Mouse (Mus musculus): ENCODE results near the gene Armc5. TPM values are rescaled to one million over a fixed set of nuclear protein-coding genes. Genes with fewer than 3 reads are reported as not detected.

Armc5 gene
- total RNA-seq, 1 experiment = 11.4 TPM

DNA sequence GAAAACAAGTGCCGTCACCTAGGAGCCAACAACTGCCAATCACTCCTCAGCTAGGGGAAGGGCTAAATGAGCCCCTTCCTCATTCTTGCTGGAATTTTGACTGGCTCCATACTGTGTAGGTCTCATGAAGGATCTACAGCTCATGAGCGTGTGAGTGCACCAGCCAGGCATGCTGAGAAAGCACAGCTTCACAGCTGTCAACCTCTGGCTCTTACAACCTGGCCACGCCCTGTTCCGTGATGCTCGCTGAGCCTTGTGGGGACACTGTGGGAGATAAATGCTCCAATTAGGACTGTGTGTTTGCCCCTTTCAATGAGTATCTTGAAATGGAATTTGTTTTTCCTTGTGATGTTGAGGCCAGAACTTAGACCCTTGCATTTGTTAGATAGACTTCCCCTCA is 12.9 kb downstream of the Armc5 start:
- in situ Hi-C loops (cut with MboI; ENCODE audit: low sequenced_read_pairs in 2 of 2, unreplicated experiment in 2 of 2) = no loop called here
- H3K9me3 ChIP-seq (ENCODE audit: control insufficient read depth, insufficient read depth, low read depth, low read length) = no peaks in the 10 kb centered on the region
- peaks cover 2 to 11% of the 10 kb centered on the region in 2 experiments; a peak in 2 of 4 replicates for H3K4me1 ChIP-seq (ENCODE audit: control insufficient read depth in 2 of 2, insufficient read depth in 2 of 2, low read length in 2 of 2, poor library complexity in 1 of 2)
- H3K27ac ChIP-seq (ENCODE audit: insufficient read depth, low read depth, low read length, poor library complexity, severe bottlenecking) = no peak overlapping the region
- TF ChIP-seq HCFC1 (IDR thresholded peaks at IDR 0.05; ENCODE audit: borderline replicate concordance, insufficient read depth, low read length) (no peak), CHD2 (IDR thresholded peaks at IDR 0.05; ENCODE audit: low read depth, low read length) (no peak), ZNF384 (IDR thresholded peaks at IDR 0.05; ENCODE audit: low read depth, low read length) (no peak), MAFK (IDR thresholded peaks at IDR 0.05; ENCODE audit: insufficient read depth, low read depth, low read length) (no peak), ZC3H11A (IDR thresholded peaks at IDR 0.05; ENCODE audit: borderline replicate concordance, low read depth, low read length) (no peak)
- DNase-seq (ENCODE audit: low read depth, low spot score) = no peak
- no peak overlapping the region for H3K9ac ChIP-seq (ENCODE audit: insufficient read depth, low read depth, low read length, poor library complexity, severe bottlenecking)
- H3K4me3 ChIP-seq (ENCODE audit: insufficient read depth in 1 of 2, low read depth in 1 of 2, low read length in 2 of 2, poor library complexity in 1 of 2, severe bottlenecking in 1 of 2) = no peak overlapping the region
- H3K36me3 ChIP-seq (ENCODE audit: control insufficient read depth, insufficient read depth, low read length, poor library complexity, severe bottlenecking) = 0 out of 2 replicates have a peak, but pooled peaks cover 2% of the 10 kb centered on the region

DNA sequence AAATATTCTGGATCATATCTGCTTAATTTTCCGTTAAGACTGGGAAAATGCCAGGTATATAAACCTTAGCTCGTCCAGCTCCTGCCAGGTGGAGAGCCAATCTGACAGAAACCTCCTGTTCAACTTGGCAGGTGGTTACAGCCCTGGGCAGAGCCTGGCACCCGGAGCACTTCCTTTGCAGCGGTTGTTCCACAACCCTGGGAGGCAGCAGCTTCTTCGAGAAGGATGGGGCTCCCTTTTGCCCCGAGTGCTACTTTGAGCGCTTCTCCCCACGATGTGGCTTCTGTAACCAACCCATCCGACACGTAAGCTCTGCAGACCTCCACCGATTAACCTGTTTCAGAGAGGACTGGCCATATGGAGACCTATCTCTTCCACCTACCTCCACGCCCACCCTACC is 14.8 kb downstream of the Armc5 start:
- Histone ChIP-seq H3K9me3 (ENCODE audit: control insufficient read depth, insufficient read depth, low read depth, low read length) (no peaks in the 10 kb centered on the region), H3K27ac (ENCODE audit: insufficient read depth, low read depth, low read length, poor library complexity, severe bottlenecking) (no peak overlapping the region), H3K9ac (ENCODE audit: insufficient read depth, low read depth, low read length, poor library complexity, severe bottlenecking) (no peak overlapping the region), H3K4me1 (ENCODE audit: control insufficient read depth in 2 of 2, insufficient read depth in 2 of 2, low read length in 2 of 2, poor library complexity in 1 of 2) (peaks cover 0 to 11% of the 10 kb centered on the region in 2 experiments; a peak in 1 of 4 replicates), H3K36me3 (ENCODE audit: control insufficient read depth, insufficient read depth, low read length, poor library complexity, severe bottlenecking) (0 out of 2 replicates have a peak, but pooled peaks cover 2% of the 10 kb centered on the region), H3K4me3 (ENCODE audit: insufficient read depth in 1 of 2, low read depth in 1 of 2, low read length in 2 of 2, poor library complexity in 1 of 2, severe bottlenecking in 1 of 2) (no peak overlapping the region)
- in situ Hi-C loops (cut with MboI; ENCODE audit: low sequenced_read_pairs in 2 of 2, unreplicated experiment in 2 of 2) = no loop called here
- TF ChIP-seq ZC3H11A (IDR thresholded peaks at IDR 0.05; ENCODE audit: borderline replicate concordance, low read depth, low read length) = no peak
- TF ChIP-seq HCFC1 (IDR thresholded peaks at IDR 0.05; ENCODE audit: borderline replicate concordance, insufficient read depth, low read length) = no peak
- TF ChIP-seq ZNF384 (IDR thresholded peaks at IDR 0.05; ENCODE audit: low read depth, low read length) = no peak
- DNase-seq (ENCODE audit: low read depth, low spot score) = no peak

DNA sequence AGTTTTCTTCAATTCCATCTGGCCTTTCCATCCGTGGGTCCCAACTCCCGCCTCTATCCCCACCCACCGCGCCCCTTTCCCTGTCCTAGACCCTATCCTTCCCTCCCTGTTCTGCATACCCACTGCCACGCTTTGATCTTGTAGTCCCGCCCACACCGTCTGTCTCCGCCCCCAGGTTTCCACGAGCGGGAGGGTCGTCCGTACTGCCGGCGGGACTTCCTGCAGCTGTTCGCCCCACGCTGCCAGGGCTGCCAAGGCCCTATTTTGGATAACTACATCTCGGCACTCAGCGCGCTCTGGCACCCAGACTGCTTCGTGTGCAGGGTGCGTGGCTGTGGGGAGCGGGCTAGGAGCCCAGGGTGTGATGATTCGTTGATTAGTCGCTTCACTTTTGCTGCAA is 15.5 kb downstream of the Armc5 start:
- in situ Hi-C loops (cut with MboI; ENCODE audit: low sequenced_read_pairs in 2 of 2, unreplicated experiment in 2 of 2) = no loop called here
- Histone ChIP-seq H3K4me1 (ENCODE audit: control insufficient read depth in 2 of 2, insufficient read depth in 2 of 2, low read length in 2 of 2, poor library complexity in 1 of 2) (peaks cover 0 to 11% of the 10 kb centered on the region in 2 experiments; a peak in 1 of 4 replicates), H3K4me3 (ENCODE audit: insufficient read depth in 1 of 2, low read depth in 1 of 2, low read length in 2 of 2, poor library complexity in 1 of 2, severe bottlenecking in 1 of 2) (peak overlapping the region; percentile 41 to 69), H3K36me3 (ENCODE audit: control insufficient read depth, insufficient read depth, low read length, poor library complexity, severe bottlenecking) (0 out of 2 replicates have a peak, but pooled peaks cover 2% of the 10 kb centered on the region), H3K9me3 (ENCODE audit: control insufficient read depth, insufficient read depth, low read depth, low read length) (no peaks in the 10 kb centered on the region), H3K9ac (ENCODE audit: insufficient read depth, low read depth, low read length, poor library complexity, severe bottlenecking) (peak overlapping the region; percentile 48), H3K27ac (ENCODE audit: insufficient read depth, low read depth, low read length, poor library complexity, severe bottlenecking) (no peak overlapping the region)
- peak; percentile 44 for DNase-seq (ENCODE audit: low read depth, low spot score)
- TF ChIP-seq MAFK (IDR thresholded peaks at IDR 0.05; ENCODE audit: insufficient read depth, low read depth, low read length) = no peak
- no peak for TF ChIP-seq HCFC1 (IDR thresholded peaks at IDR 0.05; ENCODE audit: borderline replicate concordance, insufficient read depth, low read length)
- no peak for TF ChIP-seq CHD2 (IDR thresholded peaks at IDR 0.05; ENCODE audit: low read depth, low read length)
- TF ChIP-seq ZC3H11A (IDR thresholded peaks at IDR 0.05; ENCODE audit: borderline replicate concordance, low read depth, low read length) = no peak
- TF ChIP-seq ZNF384 (IDR thresholded peaks at IDR 0.05; ENCODE audit: low read depth, low read length) = no peak

DNA sequence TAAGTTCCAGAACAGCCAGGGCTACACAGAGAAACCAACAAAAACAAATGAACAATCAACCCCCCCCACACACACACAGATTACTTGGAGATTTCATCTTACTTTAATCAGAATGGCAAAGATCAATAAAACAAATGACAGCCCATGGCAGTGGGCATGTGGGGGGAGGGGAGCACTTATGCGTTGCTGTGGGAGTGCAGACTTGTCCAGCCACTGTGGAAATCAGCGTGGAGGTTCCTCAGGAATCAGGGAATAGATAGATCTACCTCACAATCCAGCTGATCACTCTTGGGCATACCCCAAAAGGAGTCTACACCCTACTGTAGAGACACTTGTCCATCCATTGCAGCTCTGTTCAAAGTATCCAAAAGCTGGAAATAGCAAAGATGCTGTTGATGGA is 17.8 kb downstream of the Armc5 start:
- in situ Hi-C loops (cut with MboI; ENCODE audit: low sequenced_read_pairs in 2 of 2, unreplicated experiment in 2 of 2) = no loop called here
- Histone ChIP-seq H3K4me3 (ENCODE audit: insufficient read depth in 1 of 2, low read depth in 1 of 2, low read length in 2 of 2, poor library complexity in 1 of 2, severe bottlenecking in 1 of 2) (no peak overlapping the region), H3K27ac (ENCODE audit: insufficient read depth, low read depth, low read length, poor library complexity, severe bottlenecking) (no peak overlapping the region), H3K9ac (ENCODE audit: insufficient read depth, low read depth, low read length, poor library complexity, severe bottlenecking) (no peak overlapping the region), H3K9me3 (ENCODE audit: control insufficient read depth, insufficient read depth, low read depth, low read length) (no peaks in the 10 kb centered on the region), H3K4me1 (ENCODE audit: control insufficient read depth in 2 of 2, insufficient read depth in 2 of 2, low read length in 2 of 2, poor library complexity in 1 of 2) (peaks cover 0 to 11% of the 10 kb centered on the region in 2 experiments; a peak in 1 of 4 replicates), H3K36me3 (ENCODE audit: control insufficient read depth, insufficient read depth, low read length, poor library complexity, severe bottlenecking) (no peaks in the 10 kb centered on the region)
- TF ChIP-seq MAFK (IDR thresholded peaks at IDR 0.05; ENCODE audit: insufficient read depth, low read depth, low read length) (no peak), CHD2 (IDR thresholded peaks at IDR 0.05; ENCODE audit: low read depth, low read length) (no peak), ZC3H11A (IDR thresholded peaks at IDR 0.05; ENCODE audit: borderline replicate concordance, low read depth, low read length) (no peak), HCFC1 (IDR thresholded peaks at IDR 0.05; ENCODE audit: borderline replicate concordance, insufficient read depth, low read length) (no peak), ZNF384 (IDR thresholded peaks at IDR 0.05; ENCODE audit: low read depth, low read length) (no peak)
- no peak for DNase-seq (ENCODE audit: low read depth, low spot score)

DNA sequence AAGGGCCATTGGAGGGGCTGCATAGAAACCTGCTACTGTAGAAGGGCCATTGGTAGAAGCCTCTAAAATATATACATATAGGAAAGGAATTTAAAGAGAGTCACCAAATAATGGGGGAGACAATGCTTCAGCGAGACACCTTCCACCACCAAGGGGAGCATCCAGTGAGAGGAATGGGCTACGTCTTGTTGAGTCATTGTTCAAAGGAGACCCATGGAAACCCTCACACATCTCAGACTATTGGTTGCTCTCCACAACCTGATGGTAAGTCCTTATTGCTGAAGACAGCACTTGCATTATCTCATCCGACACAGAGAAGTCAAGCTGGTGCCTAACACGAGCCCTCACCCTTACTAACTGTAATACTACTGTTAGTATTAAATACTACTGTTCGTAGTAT is 18.6 kb downstream of the Armc5 start:
- Histone ChIP-seq H3K4me3 (ENCODE audit: insufficient read depth in 1 of 2, low read depth in 1 of 2, low read length in 2 of 2, poor library complexity in 1 of 2, severe bottlenecking in 1 of 2) (no peak overlapping the region), H3K27ac (ENCODE audit: insufficient read depth, low read depth, low read length, poor library complexity, severe bottlenecking) (no peak overlapping the region), H3K9ac (ENCODE audit: insufficient read depth, low read depth, low read length, poor library complexity, severe bottlenecking) (no peak overlapping the region), H3K4me1 (ENCODE audit: control insufficient read depth in 2 of 2, insufficient read depth in 2 of 2, low read length in 2 of 2, poor library complexity in 1 of 2) (peaks cover 0 to 11% of the 10 kb centered on the region in 2 experiments; a peak in 1 of 4 replicates), H3K9me3 (ENCODE audit: control insufficient read depth, insufficient read depth, low read depth, low read length) (no peaks in the 10 kb centered on the region), H3K36me3 (ENCODE audit: control insufficient read depth, insufficient read depth, low read length, poor library complexity, severe bottlenecking) (no peaks in the 10 kb centered on the region)
- in situ Hi-C loops (cut with MboI; ENCODE audit: low sequenced_read_pairs in 2 of 2, unreplicated experiment in 2 of 2) = no loop called here
- DNase-seq (ENCODE audit: low read depth, low spot score) = no peak
- TF ChIP-seq ZNF384 (IDR thresholded peaks at IDR 0.05; ENCODE audit: low read depth, low read length) = no peak
- no peak for TF ChIP-seq HCFC1 (IDR thresholded peaks at IDR 0.05; ENCODE audit: borderline replicate concordance, insufficient read depth, low read length)
- no peak for TF ChIP-seq ZC3H11A (IDR thresholded peaks at IDR 0.05; ENCODE audit: borderline replicate concordance, low read depth, low read length)
- TF ChIP-seq CHD2 (IDR thresholded peaks at IDR 0.05; ENCODE audit: low read depth, low read length) = no peak
- TF ChIP-seq MAFK (IDR thresholded peaks at IDR 0.05; ENCODE audit: insufficient read depth, low read depth, low read length) = no peak
